Mouse (Mus musculus) bone marrow, adult 2 months (tissue): ENCODE results near the gene D930048N14Rik.

Source experiments
- CTCF ChIP-seq: fragments of 200-500 bp; IDR thresholded peaks from 2 replicates; pipeline ENCODE4 v1.5.1; 2011; ENCODE audit warnings: low read length, control low read depth; ENCODE audit not compliant: control insufficient read depth, insufficient read depth
- POLR2A ChIP-seq: fragments of 200-500 bp; IDR thresholded peaks from 2 replicates; pipeline ENCODE4 v1.6.1; 2011; ENCODE audit warnings: low read depth, mild to moderate bottlenecking, control low read depth, low read length, borderline replicate concordance; ENCODE audit not compliant: control insufficient read depth

DNA sequence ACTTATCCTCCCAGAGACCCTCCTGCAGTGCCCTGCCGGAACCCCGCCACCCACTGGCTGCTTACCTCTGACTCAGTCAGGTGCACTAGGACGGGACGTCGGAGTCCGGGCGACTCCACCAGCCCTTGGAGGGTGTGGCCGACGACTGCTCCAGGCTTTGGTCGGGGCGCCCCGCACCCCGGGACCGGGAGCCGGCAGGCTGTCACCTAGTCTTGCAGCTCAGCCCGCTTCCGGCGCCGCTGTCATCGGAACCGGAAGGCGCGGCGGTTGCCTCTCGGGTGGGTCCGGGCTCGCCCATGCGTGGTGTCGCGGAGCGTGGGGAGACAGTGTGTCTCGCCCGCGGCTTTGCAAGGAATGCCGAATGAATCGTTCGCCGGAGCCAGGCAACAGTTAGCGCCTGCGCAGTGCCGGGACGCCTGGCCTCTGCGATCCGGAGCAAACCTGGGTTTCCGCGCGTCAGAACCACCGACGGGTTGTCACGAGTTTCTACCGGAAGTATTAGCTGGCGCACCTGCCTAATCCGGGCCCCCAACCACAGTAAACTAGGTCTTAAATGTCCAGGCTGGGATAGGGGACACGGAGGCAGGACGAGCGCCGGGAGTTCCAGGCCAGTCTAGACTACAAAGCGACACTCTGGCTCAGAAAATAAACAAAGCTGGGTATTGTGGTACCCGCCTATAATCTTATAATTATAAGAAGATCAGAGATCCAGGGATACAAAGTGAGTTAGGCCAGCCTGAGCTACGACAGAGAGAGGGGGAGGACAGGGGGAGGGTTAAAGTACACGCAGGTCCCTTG lies 15.0 kb upstream of the D930048N14Rik start, which contains the start of gene Rmnd5b:
- TF ChIP-seq CTCF (no peak), POLR2A (peak; percentile 66; the same call in 1 of the 2 replicates)
